Mouse (Mus musculus): ENCODE data around the gene Rad9b. TPM values are rescaled to one million over a fixed set of nuclear protein-coding genes. Genes with fewer than 3 reads are reported as not detected.
"Not testable (repeated sequence)": the region's sequence is repeated elsewhere in the genome, so short reads cannot be mapped to it uniquely, and the experiment has no call there.

The Rad9b gene
- polyA plus RNA-seq, 1 experiment from 2014 or later: 15.6 TPM

DNA sequence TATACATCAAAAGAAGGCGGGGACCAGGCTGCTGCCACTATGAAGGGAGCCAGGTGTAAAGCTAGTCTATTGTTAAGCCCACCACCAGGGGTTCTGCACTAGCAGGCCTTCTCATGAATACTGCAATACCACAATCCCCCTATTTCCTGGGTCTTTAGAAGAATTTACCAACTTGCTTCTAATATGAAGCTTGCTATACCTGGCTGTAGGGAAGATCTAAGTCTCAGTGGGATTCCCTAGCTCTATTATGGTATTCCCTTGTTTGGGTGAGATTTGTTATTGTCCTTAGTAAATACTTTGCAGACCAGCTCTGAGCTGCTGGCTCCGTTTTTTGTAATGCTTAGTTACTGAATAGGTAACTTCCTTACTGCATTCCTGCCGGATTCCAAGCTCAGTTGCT lies 35.1 kb downstream of the Rad9b start:
- ATAC-seq (ENCODE audit: low FRiP score); H3K9me3 ChIP-seq (replicated peaks); H3K4me2 ChIP-seq (replicated peaks); H3K9ac ChIP-seq; H3K4me3 ChIP-seq; H3K4me1 ChIP-seq; H3K27ac ChIP-seq; H3K27me3 ChIP-seq: not testable (repeated sequence)
- 78% methylated on average over 3 of the region's 3 CpGs for WGBS
- H3K36me3 ChIP-seq: peaks cover 25% of the 10 kb centered on the region

- peaks cover 33% of the 10 kb centered on the region for H3K36me3 ChIP-seq
- no peak for ATAC-seq (ENCODE audit: low FRiP score)
- WGBS: 72% methylated on average over 3 of the region's 3 CpGs
Measured at GRCm38 (mm10) chr5:122318100-122318499, 35.9 kb downstream of the Rad9b start.

GRCm38 (mm10) chr5:122317329-122318045 lies 36.5 kb downstream of the Rad9b start:
- H3K27ac ChIP-seq: no peak overlapping the region
- H3K9me3 ChIP-seq (replicated peaks): no peaks in the 10 kb centered on the region
- H3K4me2 ChIP-seq (replicated peaks): no peak overlapping the region
- H3K36me3 ChIP-seq: peaks cover 34% of the 10 kb centered on the region
- H3K4me1 ChIP-seq: peaks cover 3% of the 10 kb centered on the region; the same call in 1 of the 2 replicates
- 79% methylated on average over 11 of the region's 11 CpGs for WGBS
- H3K4me3 ChIP-seq: no peak overlapping the region
- H3K9ac ChIP-seq: no peak overlapping the region
- H3K27me3 ChIP-seq: no peaks in the 10 kb centered on the region
- ATAC-seq (ENCODE audit: low FRiP score): no peak

More at GRCm38 (mm10) chr5:122318100-122318499, 35.9 kb downstream of the Rad9b start:
- no peak overlapping the region for H3K27ac ChIP-seq
- no peak overlapping the region for H3K9ac ChIP-seq
- H3K4me2 ChIP-seq (replicated peaks): no peak overlapping the region
- H3K9me3 ChIP-seq (replicated peaks): no peaks in the 10 kb centered on the region
- peaks cover 3% of the 10 kb centered on the region; the same call in 1 of the 2 replicates for H3K4me1 ChIP-seq
- H3K27me3 ChIP-seq: no peaks in the 10 kb centered on the region
- no peak overlapping the region for H3K4me3 ChIP-seq

DNA sequence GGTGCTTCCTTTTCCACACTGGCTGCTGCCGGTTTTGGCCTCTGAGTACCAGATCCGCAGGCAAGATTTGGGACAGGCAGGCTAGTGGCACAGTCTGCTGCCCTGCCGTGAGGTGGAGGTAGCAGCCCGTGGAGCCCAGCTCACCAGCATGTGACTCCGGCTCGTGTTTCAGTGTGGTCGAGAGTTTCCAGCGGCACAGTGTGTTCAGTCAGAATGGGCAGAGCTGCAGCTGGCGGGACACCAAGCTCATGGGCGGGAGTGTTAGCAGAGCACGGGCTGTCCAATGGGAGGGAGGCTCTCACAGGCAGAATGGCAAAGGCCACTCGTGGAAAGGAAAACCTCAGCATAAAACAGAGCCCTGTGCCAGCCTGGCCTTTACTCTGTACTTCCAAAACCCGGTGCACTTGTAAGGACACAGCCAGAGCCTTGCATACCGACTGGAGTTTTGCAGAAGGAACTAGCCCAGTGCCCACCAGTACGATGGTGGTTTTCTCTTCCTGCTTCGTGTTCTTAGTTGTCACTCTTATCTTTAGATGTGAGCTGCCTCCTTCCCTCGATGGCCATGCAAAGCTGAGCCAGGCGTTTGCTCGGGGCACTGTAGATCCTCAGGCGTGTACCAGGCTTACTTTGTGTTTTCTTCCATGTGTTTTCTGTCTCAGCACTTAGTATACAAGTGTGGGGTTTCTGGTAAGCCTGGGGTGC lies 38.9 kb downstream of the Rad9b start:
- no peak for ATAC-seq (ENCODE audit: low FRiP score)
- WGBS: 71% methylated on average over 20 of the region's 20 CpGs
- no peaks in the 10 kb centered on the region for H3K27me3 ChIP-seq
- H3K4me2 ChIP-seq (replicated peaks): no peak overlapping the region
- no peaks in the 10 kb centered on the region for H3K9me3 ChIP-seq (replicated peaks)
- peaks cover 3% of the 10 kb centered on the region; the same call in 1 of the 2 replicates for H3K4me1 ChIP-seq
- H3K27ac ChIP-seq: no peak overlapping the region
- no peak overlapping the region for H3K4me3 ChIP-seq
- H3K36me3 ChIP-seq: peaks cover 26% of the 10 kb centered on the region
- no peak overlapping the region for H3K9ac ChIP-seq

GRCm38 (mm10) chr5:122312942-122313684 lies 40.9 kb downstream of the Rad9b start:
- 93% methylated on average over 17 of the region's 17 CpGs for WGBS
- Histone ChIP-seq H3K4me3 (no peak overlapping the region), H3K9me3 (replicated peaks) (no peaks in the 10 kb centered on the region), H3K27ac (no peak overlapping the region), H3K36me3 (peaks cover 29% of the 10 kb centered on the region), H3K27me3 (no peaks in the 10 kb centered on the region), H3K9ac (no peak overlapping the region), H3K4me1 (0 out of 2 replicates have a peak, but pooled peaks cover 3% of the 10 kb centered on the region), H3K4me2 (replicated peaks) (no peak overlapping the region)
- no peak for ATAC-seq (ENCODE audit: low FRiP score)

- no peaks in the 10 kb centered on the region for H3K27me3 ChIP-seq
- H3K4me1 ChIP-seq: 0 out of 2 replicates have a peak, but pooled peaks cover 3% of the 10 kb centered on the region
- H3K36me3 ChIP-seq: peaks cover 32% of the 10 kb centered on the region
- no peaks in the 10 kb centered on the region for H3K9me3 ChIP-seq (replicated peaks)
- WGBS: 89% methylated on average over 4 of the region's 4 CpGs
- no peak overlapping the region for H3K4me2 ChIP-seq (replicated peaks)
- no peak for ATAC-seq (ENCODE audit: low FRiP score)
- H3K4me3 ChIP-seq: no peak overlapping the region
- no peak overlapping the region for H3K27ac ChIP-seq
- no peak overlapping the region for H3K9ac ChIP-seq
Measured at GRCm38 (mm10) chr5:122312346-122312745, 41.7 kb downstream of the Rad9b start.

DNA sequence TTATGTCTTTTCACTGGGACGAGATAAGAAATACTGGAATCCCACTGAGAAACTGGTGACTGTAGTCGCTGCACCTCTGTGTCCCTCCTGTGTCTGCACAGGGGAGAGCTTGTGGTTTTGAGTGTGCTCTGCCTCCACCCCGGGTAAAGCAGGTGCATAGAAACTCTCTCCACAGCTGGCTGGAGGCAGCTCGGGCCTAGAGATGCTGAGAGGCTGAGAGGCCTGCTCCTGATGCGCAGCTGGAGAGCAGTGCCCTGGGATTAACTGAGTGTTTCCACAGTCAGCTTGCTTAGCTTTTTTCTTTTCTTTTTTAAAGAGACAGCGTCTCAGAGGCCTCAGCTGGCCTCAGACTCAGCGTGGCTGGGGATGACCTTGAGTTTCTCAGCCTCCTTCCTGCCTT lies 42.3 kb downstream of the Rad9b start:
- no peak overlapping the region for H3K9ac ChIP-seq
- peaks cover 32% of the 10 kb centered on the region for H3K36me3 ChIP-seq
- H3K27me3 ChIP-seq: no peaks in the 10 kb centered on the region
- H3K4me1 ChIP-seq: 0 out of 2 replicates have a peak, but pooled peaks cover 3% of the 10 kb centered on the region
- WGBS: 76% methylated on average over 7 of the region's 7 CpGs
- H3K9me3 ChIP-seq (replicated peaks): no peaks in the 10 kb centered on the region
- H3K4me3 ChIP-seq: no peak overlapping the region
- H3K27ac ChIP-seq: no peak overlapping the region
- no peak for ATAC-seq (ENCODE audit: low FRiP score)
- H3K4me2 ChIP-seq (replicated peaks): no peak overlapping the region

DNA sequence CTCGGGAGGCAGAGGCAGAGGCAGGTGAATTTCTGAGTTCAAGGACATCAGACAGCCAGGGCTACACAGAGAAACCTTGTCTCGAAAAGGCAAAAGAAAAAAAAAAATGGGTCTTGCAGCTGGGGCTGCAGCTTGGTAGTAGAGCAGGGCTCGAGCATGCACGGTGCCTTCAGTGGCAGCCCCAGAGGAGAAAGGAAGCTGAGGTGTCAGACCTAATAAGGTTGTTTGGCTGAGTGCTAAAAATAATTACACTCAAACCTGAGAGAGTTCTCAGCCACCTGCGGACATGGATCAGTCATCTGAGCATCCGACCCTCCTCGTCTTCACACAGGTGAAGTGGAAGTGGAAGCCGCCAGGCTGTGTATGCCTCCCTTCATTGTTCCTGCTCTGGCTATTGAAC lies 43.3 kb downstream of the Rad9b start:
- no peak for ATAC-seq (ENCODE audit: low FRiP score)
- Histone ChIP-seq H3K4me2 (replicated peaks) (no peak overlapping the region), H3K4me3 (no peak overlapping the region), H3K36me3 (peaks cover 32% of the 10 kb centered on the region), H3K27ac (no peak overlapping the region), H3K9me3 (replicated peaks) (no peaks in the 10 kb centered on the region), H3K27me3 (no peaks in the 10 kb centered on the region), H3K9ac (no peak overlapping the region), H3K4me1 (0 out of 2 replicates have a peak, but pooled peaks cover 3% of the 10 kb centered on the region)
- 78% methylated on average over 8 of the region's 8 CpGs for WGBS

DNA sequence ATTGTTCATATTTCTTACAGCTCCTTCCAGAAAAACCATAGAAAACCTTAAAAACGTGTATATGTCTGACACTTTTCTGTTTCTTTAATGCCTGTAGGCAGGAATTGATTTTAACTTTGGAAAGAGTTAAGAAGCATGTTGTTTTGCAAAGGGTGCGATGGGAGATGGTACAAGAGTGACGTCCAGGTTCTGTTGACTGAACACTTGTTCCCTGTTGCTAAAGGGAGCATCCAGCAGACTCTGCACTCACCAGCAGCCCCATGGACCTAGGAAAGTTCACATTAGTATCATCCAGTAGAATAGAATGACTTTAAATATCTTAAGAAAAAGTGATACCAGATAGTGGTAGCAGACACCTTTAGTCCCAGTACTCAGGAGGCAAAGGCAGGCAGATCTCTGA lies 47.5 kb downstream of the Rad9b start:
- 90% methylated on average over 3 of the region's 3 CpGs for WGBS

DNA sequence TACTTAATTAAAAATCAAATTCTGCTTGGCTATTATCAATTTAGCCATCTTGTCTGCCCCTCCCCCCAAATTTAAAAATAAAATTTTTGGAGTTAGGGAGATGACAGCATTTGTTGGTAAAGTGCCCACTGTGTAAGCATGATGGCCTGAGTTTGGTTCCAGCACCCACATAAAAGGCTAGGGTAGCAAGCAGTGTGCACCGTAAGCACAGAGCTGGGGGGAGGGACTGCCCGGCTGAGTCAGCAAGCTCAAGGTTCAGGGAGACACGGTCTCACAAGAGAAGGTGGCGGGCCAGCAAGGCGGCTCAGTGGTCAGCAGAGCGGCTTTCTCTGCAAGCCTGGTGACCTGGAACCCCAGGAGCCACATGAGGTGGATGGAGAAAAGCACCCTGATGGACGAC lies 48.6 kb downstream of the Rad9b start:
- Histone ChIP-seq H3K4me3 (no peak overlapping the region), H3K4me1 (peaks cover 14% of the 10 kb centered on the region), H3K9me3 (replicated peaks) (no peaks in the 10 kb centered on the region), H3K9ac (no peak overlapping the region), H3K27me3 (no peaks in the 10 kb centered on the region), H3K4me2 (replicated peaks) (no peak overlapping the region), H3K36me3 (peaks cover 10% of the 10 kb centered on the region; the same call in 1 of the 2 replicates), H3K27ac (no peak overlapping the region)
- no peak for ATAC-seq (ENCODE audit: low FRiP score)
- whole genome bisulfite sequencing: 94% methylated on average over 7 of the region's 7 CpGs

More for the DNA sequence above, 47.5 kb downstream of the Rad9b start:
- H3K4me1 ChIP-seq: peaks cover 14% of the 10 kb centered on the region
- no peak overlapping the region for H3K27ac ChIP-seq
- ATAC-seq (ENCODE audit: low FRiP score): no peak
- no peak overlapping the region for H3K9ac ChIP-seq
- no peak overlapping the region for H3K4me3 ChIP-seq
- H3K9me3 ChIP-seq (replicated peaks): no peaks in the 10 kb centered on the region
- H3K4me2 ChIP-seq (replicated peaks): no peak overlapping the region
- H3K27me3 ChIP-seq: no peaks in the 10 kb centered on the region
- H3K36me3 ChIP-seq: peaks cover 11% of the 10 kb centered on the region; the same call in 1 of the 2 replicates

DNA sequence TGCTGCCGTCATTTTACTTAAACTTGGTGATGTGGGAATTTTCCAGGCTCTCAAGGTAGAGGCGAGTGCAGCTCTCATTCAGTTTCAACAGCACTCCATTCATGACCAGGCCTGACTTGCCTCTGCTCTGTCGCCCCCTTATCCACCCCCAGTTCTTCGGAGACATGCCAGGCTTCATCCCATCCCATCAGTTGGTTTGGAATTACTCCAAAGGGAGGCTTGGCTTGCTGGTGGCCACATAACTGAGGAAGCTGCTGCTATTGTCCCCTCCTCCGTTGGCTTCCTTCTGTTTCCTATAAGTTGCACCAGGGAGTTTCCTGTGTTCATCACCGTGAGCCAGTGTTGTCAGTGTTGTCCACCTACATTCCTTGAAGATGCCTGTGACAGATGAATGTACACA lies 49.5 kb downstream of the Rad9b start:
- Histone ChIP-seq H3K4me2 (replicated peaks) (no peak overlapping the region), H3K9me3 (replicated peaks) (no peaks in the 10 kb centered on the region), H3K27ac (no peak overlapping the region), H3K27me3 (no peaks in the 10 kb centered on the region), H3K4me3 (no peak overlapping the region), H3K4me1 (peaks cover 14% of the 10 kb centered on the region), H3K36me3 (peaks cover 10% of the 10 kb centered on the region; the same call in 1 of the 2 replicates), H3K9ac (no peak overlapping the region)
- no peak for ATAC-seq (ENCODE audit: low FRiP score)
- 82% methylated on average over 6 of the region's 6 CpGs for WGBS

GRCm38 (mm10) chr5:122303937-122304336 lies 50.1 kb downstream of the Rad9b start:
- no peak overlapping the region for H3K27ac ChIP-seq
- 91% methylated on average over 7 of the region's 7 CpGs for WGBS

More at GRCm38 (mm10) chr5:122303937-122304336, 50.1 kb downstream of the Rad9b start:
- Histone ChIP-seq H3K27me3 (no peaks in the 10 kb centered on the region), H3K4me3 (no peak overlapping the region), H3K9ac (no peak overlapping the region), H3K9me3 (replicated peaks) (no peaks in the 10 kb centered on the region), H3K36me3 (peaks cover 10% of the 10 kb centered on the region; the same call in 1 of the 2 replicates), H3K4me1 (peaks cover 14% of the 10 kb centered on the region), H3K4me2 (replicated peaks) (no peak overlapping the region)
- no peak for ATAC-seq (ENCODE audit: low FRiP score)

Measured in hindbrain, embryonic 12.5 days (tissue).